Mouse (Mus musculus) liver (tissue): ENCODE measurements around the gene Atp6v1g2.
A peak's percentile ranks its signal among the peaks of the same experiment; 100 is the strongest.

ENCODE experiments used
- DNase-seq: peaks from one replicate; pipeline ENCODE4 v3.0.0-alpha.2; 2020; ENCODE audit warnings: mixed read lengths

Atp6v1g2 gene

GRCm38 (mm10) chr17:35257378-35257777 is 23.9 kb downstream of the Atp6v1g2 start:
- no peak for DNase-seq

- peak; percentile 93 for DNase-seq
These were observed 24.5 kb downstream of the Atp6v1g2 start for GRCm38 (mm10) chr17:35257824-35258491.

GRCm38 (mm10) chr17:35258492-35259478 is 25.3 kb downstream of the Atp6v1g2 start:
- peak; percentile 47 for DNase-seq

- no peak for DNase-seq
These were observed 26.2 kb downstream of the Atp6v1g2 start for GRCm38 (mm10) chr17:35259621-35260020.

- no peak for DNase-seq
These were observed 28.2 kb downstream of the Atp6v1g2 start for GRCm38 (mm10) chr17:35261651-35262050.

GRCm38 (mm10) chr17:35262664-35263522 is 29.4 kb downstream of the Atp6v1g2 start, which contains the start of gene H2-D1:
H2-D1 (plus strand) TSS chr17:35262730.
- DNase-seq: peak; percentile 90

GRCm38 (mm10) chr17:35263523-35263883 is 30.0 kb downstream of the Atp6v1g2 start:
- peak; percentile 32 for DNase-seq

GRCm38 (mm10) chr17:35267399-35268086 is 34.1 kb downstream of the Atp6v1g2 start:
- no peak for DNase-seq

- peak; percentile 62 for DNase-seq
These were observed 36.3 kb downstream of the Atp6v1g2 start for GRCm38 (mm10) chr17:35269653-35270347.

GRCm38 (mm10) chr17:35272249-35272648 is 38.8 kb downstream of the Atp6v1g2 start:
- DNase-seq: no peak

- DNase-seq: peak; percentile 82
These were observed 41.3 kb downstream of the Atp6v1g2 start for GRCm38 (mm10) chr17:35274770-35275169.

GRCm38 (mm10) chr17:35276304-35276864 is 42.9 kb downstream of the Atp6v1g2 start:
- no peak for DNase-seq

- DNase-seq: no peak
These were observed 44.6 kb downstream of the Atp6v1g2 start for GRCm38 (mm10) chr17:35278049-35278448.

GRCm38 (mm10) chr17:35278957-35279688 is 45.7 kb downstream of the Atp6v1g2 start:
- no peak for DNase-seq

GRCm38 (mm10) chr17:35280276-35280675 is 46.8 kb downstream of the Atp6v1g2 start:
- no peak for DNase-seq

GRCm38 (mm10) chr17:35285431-35285830 is 52.0 kb downstream of the Atp6v1g2 start:
- no peak for DNase-seq
